Mouse (Mus musculus): ENCODE measurements at regions not wholly inside any gene's neighbourhood (a gene's known extent, or its start where the extent isn't known, plus 50 kb on each side); places are given as distances from the start of the nearest gene placed in this dataset.

DNA sequence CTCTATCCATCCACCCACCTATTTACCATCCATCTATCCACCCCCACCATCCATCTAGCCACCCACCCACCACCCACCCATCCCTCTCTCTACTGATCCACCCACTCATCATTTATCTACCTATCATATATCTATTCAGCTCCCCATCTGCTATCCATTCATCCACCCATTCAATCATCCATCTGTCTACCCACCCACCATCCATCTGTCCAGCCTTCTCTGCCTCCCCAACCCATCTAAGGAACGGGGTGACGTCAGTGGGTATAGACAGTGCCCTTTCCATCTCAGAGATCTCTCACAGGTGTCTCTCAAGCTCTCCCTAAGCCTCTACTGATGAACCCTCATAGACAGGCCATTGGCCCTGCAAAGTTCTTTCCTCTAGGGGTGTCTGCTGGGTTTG, 67.5 kb upstream of the Ccnd1 start:
- no peaks in the 10 kb centered on the region for H3K36me3 ChIP-seq
- no peaks in the 10 kb centered on the region for H3K9me3 ChIP-seq (replicated peaks)
- no peaks in the 10 kb centered on the region for H3K27me3 ChIP-seq
- peaks cover 5% of the 10 kb centered on the region; the same call in 1 of the 2 replicates for H3K4me1 ChIP-seq
- H3K27ac ChIP-seq, result no peak overlapping the region
- 87% methylated on average over 2 of the region's 2 CpGs for WGBS
- ATAC-seq (replicated peaks; ENCODE audit: low FRiP score), result no peak
- H3K4me3 ChIP-seq (replicated peaks), result no peak overlapping the region
- no peak overlapping the region for H3K9ac ChIP-seq
- H3K4me2 ChIP-seq, result no peak overlapping the region

DNA sequence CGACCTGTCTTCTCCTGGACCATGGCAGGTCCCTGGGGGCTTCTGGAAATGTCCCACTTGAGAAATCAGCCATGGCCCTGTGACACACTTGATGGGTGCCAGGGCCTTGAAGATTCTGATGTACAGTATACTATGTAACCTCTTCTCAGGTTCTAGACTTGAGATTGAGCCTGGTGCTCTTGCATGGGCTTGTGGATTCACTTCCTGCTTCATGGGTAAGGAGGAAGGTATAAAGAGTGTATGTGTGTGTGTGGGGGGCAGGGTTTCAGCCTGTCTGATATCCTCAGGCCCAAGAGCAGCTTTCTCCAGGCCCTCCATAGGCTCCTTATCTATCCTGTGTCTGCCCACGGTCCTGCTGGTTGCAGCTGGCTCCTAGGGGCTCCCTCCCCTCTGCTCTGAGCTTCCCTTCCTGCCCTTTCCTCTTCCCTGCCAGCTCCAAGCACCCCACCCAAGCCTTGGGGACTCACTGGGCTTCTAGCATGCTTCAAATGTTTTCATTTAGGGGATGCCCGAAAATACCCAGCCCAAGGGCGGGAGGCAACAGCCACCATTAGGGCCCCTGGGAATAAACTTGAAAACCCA, 61.9 kb upstream of the Ccnd1 start:
- no peaks in the 10 kb centered on the region for H3K9me3 ChIP-seq (replicated peaks)
- WGBS, result 64% methylated on average over 4 of the region's 4 CpGs
- H3K4me1 ChIP-seq, result peaks cover 8% of the 10 kb centered on the region; the same call in 1 of the 2 replicates
- no peak overlapping the region for H3K4me3 ChIP-seq (replicated peaks)
- ATAC-seq (replicated peaks; ENCODE audit: low FRiP score), result no peak
- H3K27ac ChIP-seq, result no peak overlapping the region
- H3K9ac ChIP-seq, result no peak overlapping the region
- no peaks in the 10 kb centered on the region for H3K36me3 ChIP-seq
- no peaks in the 10 kb centered on the region for H3K27me3 ChIP-seq
- no peak overlapping the region for H3K4me2 ChIP-seq

DNA sequence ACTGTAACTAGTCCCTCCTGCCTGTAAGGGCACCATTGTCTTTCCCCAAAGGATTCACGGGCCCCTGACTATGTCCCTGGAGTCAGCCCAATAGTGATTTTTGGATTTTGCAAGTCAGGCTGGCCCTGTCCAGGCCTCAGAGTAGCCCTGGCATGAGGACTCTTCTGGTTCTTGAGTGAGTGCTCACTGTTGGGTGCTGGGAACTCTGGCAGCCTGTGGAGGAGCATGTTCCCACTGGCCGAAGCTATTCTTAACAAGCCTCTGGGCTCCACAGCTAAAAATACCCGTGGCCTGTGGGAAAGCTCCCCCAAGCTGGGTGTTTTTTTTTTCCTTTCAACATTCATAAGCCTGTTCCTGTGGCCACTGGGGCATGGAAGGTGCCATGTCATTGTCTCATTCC, 60.0 kb upstream of the Ccnd1 start:
- H3K4me2 ChIP-seq, result no peak overlapping the region
- ATAC-seq (replicated peaks; ENCODE audit: low FRiP score), result no peak
- H3K27ac ChIP-seq, result no peak overlapping the region
- H3K9me3 ChIP-seq (replicated peaks), result no peaks in the 10 kb centered on the region
- WGBS, result 70% methylated on average over 3 of the region's 3 CpGs
- H3K4me1 ChIP-seq, result peaks cover 10% of the 10 kb centered on the region; the same call in 1 of the 2 replicates
- no peak overlapping the region for H3K9ac ChIP-seq
- H3K36me3 ChIP-seq, result no peaks in the 10 kb centered on the region
- no peaks in the 10 kb centered on the region for H3K27me3 ChIP-seq
- no peak overlapping the region for H3K4me3 ChIP-seq (replicated peaks)

DNA sequence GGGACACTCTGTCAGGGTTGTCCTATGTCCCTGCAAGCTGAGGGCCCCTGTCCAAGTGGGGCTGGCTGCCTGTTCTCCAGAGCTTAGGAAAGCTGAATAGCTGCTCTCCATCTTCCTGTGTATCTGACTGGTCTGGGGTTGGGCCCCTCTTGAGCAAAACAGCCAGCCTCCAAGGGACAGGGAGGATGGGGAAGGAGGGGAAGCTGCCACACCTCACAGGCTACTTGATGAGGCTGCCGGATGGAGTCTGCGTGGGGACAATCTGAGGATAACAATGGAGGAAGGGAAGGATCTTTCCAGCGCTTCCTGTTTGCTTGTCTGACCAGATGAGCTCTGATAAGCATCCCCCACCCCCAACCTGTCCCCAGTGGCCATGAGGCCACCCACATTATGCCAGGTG, 57.1 kb upstream of the Ccnd1 start:
- Histone ChIP-seq H3K9me3 (replicated peaks) (no peaks in the 10 kb centered on the region), H3K27me3 (no peaks in the 10 kb centered on the region), H3K9ac (no peak overlapping the region), H3K4me3 (replicated peaks) (no peak overlapping the region), H3K4me2 (no peak overlapping the region), H3K36me3 (no peaks in the 10 kb centered on the region), H3K4me1 (peaks cover 8% of the 10 kb centered on the region; the same call in 1 of the 2 replicates), H3K27ac (peak overlapping the region; percentile 48; the same call in 1 of the 2 replicates)
- ATAC-seq (replicated peaks; ENCODE audit: low FRiP score), result no peak
- 40% methylated on average over 3 of the region's 3 CpGs for WGBS

DNA sequence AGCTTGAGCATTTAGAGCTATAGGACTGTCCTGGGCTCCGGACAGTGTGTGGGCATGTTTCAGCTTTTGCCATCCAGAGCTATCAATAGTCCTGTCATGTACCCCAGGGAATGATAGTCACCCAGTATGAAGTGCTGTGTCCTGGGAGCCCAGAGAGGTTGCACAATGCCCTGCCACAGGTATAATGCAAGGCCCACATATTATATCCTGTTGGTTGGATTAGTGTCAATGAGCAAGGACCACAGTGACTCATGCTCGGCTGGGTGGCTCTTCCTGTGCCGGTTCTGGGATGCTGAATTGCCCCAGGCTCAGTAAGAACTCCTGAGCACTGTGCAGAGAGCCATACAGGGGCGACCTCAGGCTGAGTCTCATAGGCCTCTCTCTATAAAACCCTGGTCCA, 54.5 kb upstream of the Ccnd1 start:
- Histone ChIP-seq H3K4me3 (replicated peaks) (no peak overlapping the region), H3K27ac (no peak overlapping the region), H3K9ac (no peak overlapping the region), H3K36me3 (no peaks in the 10 kb centered on the region), H3K9me3 (replicated peaks) (no peaks in the 10 kb centered on the region), H3K4me1 (0 out of 2 replicates have a peak, but pooled peaks cover 5% of the 10 kb centered on the region), H3K4me2 (no peak overlapping the region), H3K27me3 (no peaks in the 10 kb centered on the region)
- no peak for ATAC-seq (replicated peaks; ENCODE audit: low FRiP score)
- 77% methylated on average over 4 of the region's 4 CpGs for WGBS

DNA sequence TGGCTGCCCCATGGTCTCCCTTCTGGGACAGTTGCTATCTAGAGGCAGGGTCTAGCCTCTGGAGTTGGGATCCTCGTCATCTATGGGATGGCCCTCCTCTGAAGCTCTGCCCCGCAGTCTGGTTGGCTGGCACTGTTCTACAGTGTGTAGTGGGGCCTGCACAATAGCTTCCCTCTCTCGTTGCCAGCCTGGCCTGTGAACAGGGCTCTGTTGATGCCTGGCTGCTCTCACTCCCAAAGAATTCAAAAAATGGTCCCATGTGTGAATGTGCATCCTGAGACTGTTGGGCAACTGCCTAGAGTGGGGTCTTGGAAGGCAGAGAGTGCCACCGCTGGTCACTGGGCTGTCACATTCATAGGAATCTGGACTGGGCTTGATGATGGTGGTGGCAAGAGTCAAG, 53.8 kb upstream of the Ccnd1 start:
- H3K4me3 ChIP-seq (replicated peaks), result no peak overlapping the region
- no peaks in the 10 kb centered on the region for H3K36me3 ChIP-seq
- H3K9me3 ChIP-seq (replicated peaks), result no peaks in the 10 kb centered on the region
- no peak overlapping the region for H3K4me2 ChIP-seq
- ATAC-seq (replicated peaks; ENCODE audit: low FRiP score), result no peak
- H3K27me3 ChIP-seq, result no peaks in the 10 kb centered on the region
- no peak overlapping the region for H3K9ac ChIP-seq
- no peak overlapping the region for H3K27ac ChIP-seq
- WGBS, result 85% methylated on average over 4 of the region's 4 CpGs
- 0 out of 2 replicates have a peak, but pooled peaks cover 5% of the 10 kb centered on the region for H3K4me1 ChIP-seq

DNA sequence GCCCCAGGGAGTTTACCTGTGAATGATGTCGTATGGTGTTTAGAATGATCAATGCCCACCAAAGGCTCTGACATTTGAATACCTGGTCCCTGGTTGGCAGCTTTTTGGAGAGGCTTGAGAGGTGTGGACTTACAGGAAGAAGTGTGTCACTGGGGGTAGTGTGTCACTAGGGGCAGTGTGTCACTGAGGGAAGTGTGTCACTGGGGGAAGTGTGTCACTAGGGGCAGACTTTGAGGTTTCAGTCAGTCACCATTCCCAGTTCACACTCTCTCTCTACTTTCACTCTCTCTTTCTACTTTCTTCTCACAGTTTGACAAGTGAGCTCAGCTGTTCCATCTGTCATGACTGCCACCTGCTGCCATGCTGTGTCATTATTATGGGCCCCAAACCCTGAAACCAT, 52.0 kb upstream of the Ccnd1 start:
- H3K36me3 ChIP-seq, result no peaks in the 10 kb centered on the region
- H3K4me3 ChIP-seq (replicated peaks), result no peak overlapping the region
- H3K9ac ChIP-seq, result no peak overlapping the region
- 87% methylated on average over 1 of the region's 1 CpGs for WGBS
- H3K9me3 ChIP-seq (replicated peaks), result no peaks in the 10 kb centered on the region
- H3K4me1 ChIP-seq, result 0 out of 2 replicates have a peak, but pooled peaks cover 3% of the 10 kb centered on the region
- H3K27ac ChIP-seq, result no peak overlapping the region
- no peak overlapping the region for H3K4me2 ChIP-seq
- ATAC-seq (replicated peaks; ENCODE audit: low FRiP score), result no peak
- H3K27me3 ChIP-seq, result no peaks in the 10 kb centered on the region
